Mouse (Mus musculus) heart, adult 2 months (tissue): Measurements from ENCODE around the gene Rbfox3.

Experiments
- CTCF ChIP-seq: fragments of 200-600 bp; IDR thresholded peaks from 2 replicates; pipeline ENCODE4 v1.8.1; 2022; ENCODE audit warnings: antibody characterized with exemption, mild to moderate bottlenecking, moderate library complexity
- EP300 ChIP-seq: fragments of 200-500 bp; IDR thresholded peaks from 2 replicates; pipeline ENCODE4 v1.6.1; 2011; ENCODE audit warnings: low read depth, low read length, control low read depth; ENCODE audit not compliant: insufficient read depth

- TF ChIP-seq CTCF (no peak), EP300 (no peak)
These were observed 49.3 kb upstream of the Rbfox3 start for GRCm38 (mm10) chr11:118960649-118961048.
